Mouse (Mus musculus): ENCODE data around the gene Lmnb2.

Gene Lmnb2

GRCm38 (mm10) chr10:80929299-80930226 lies 11.5 kb upstream of the Lmnb2 start, which contains the start of gene Gadd45b:
Gene Gadd45b, plus strand, starts transcription at chr10:80930073.
- peak; percentile 97 for DNase-seq (ENCODE audit: low read depth)

- peak; percentile 77 for DNase-seq (ENCODE audit: low read depth)
Measured at GRCm38 (mm10) chr10:80928586-80929298, 10.7 kb upstream of the Lmnb2 start.

GRCm38 (mm10) chr10:80925472-80925871 lies 7.4 kb upstream of the Lmnb2 start:
- no peak for DNase-seq (ENCODE audit: low read depth)

GRCm38 (mm10) chr10:80921923-80922322 lies 3.9 kb upstream of the Lmnb2 start:
- DNase-seq (ENCODE audit: low read depth): no peak

GRCm38 (mm10) chr10:80917336-80917778 lies 688 bp downstream of the Lmnb2 start:
- DNase-seq (ENCODE audit: low read depth): peak; percentile 25

- DNase-seq (ENCODE audit: low read depth): no peak
Measured at GRCm38 (mm10) chr10:80915736-80916135, 2.3 kb downstream of the Lmnb2 start.

GRCm38 (mm10) chr10:80915260-80915659 lies 2.8 kb downstream of the Lmnb2 start:
- peak; percentile 43 for DNase-seq (ENCODE audit: low read depth)

- no peak for DNase-seq (ENCODE audit: low read depth)
Measured at GRCm38 (mm10) chr10:80914253-80914656, 3.8 kb downstream of the Lmnb2 start.

- DNase-seq (ENCODE audit: low read depth): no peak
Measured at GRCm38 (mm10) chr10:80913364-80914011, 4.6 kb downstream of the Lmnb2 start.

- DNase-seq (ENCODE audit: low read depth): no peak
Measured at GRCm38 (mm10) chr10:80911891-80912290, 6.2 kb downstream of the Lmnb2 start.

GRCm38 (mm10) chr10:80911354-80911753 lies 6.7 kb downstream of the Lmnb2 start:
- DNase-seq (ENCODE audit: low read depth): no peak

GRCm38 (mm10) chr10:80909375-80910162 lies 8.5 kb downstream of the Lmnb2 start:
- no peak for DNase-seq (ENCODE audit: low read depth)

- DNase-seq (ENCODE audit: low read depth): no peak
Measured at GRCm38 (mm10) chr10:80904709-80905108, 13.3 kb downstream of the Lmnb2 start.

- DNase-seq (ENCODE audit: low read depth): no peak
Measured at GRCm38 (mm10) chr10:80904004-80904693, 13.9 kb downstream of the Lmnb2 start.

- DNase-seq (ENCODE audit: low read depth): no peak
Measured at GRCm38 (mm10) chr10:80903282-80903681, 14.8 kb downstream of the Lmnb2 start.

- no peak for DNase-seq (ENCODE audit: low read depth)
Measured at GRCm38 (mm10) chr10:80902273-80902940, 15.6 kb downstream of the Lmnb2 start.

GRCm38 (mm10) chr10:80901409-80902272 lies 16.4 kb downstream of the Lmnb2 start:
- no peak for DNase-seq (ENCODE audit: low read depth)

GRCm38 (mm10) chr10:80900318-80901247 lies 17.5 kb downstream of the Lmnb2 start, which contains the start of gene Timm13:
Gene Timm13, minus strand, starts transcription at chr10:80900969.
- peak; percentile 98 for DNase-seq (ENCODE audit: low read depth)

Data from c-Kit-positive CD71-positive TER-119-negative erythroid progenitor cells, embryonic 14.5 days (primary cell).